Mouse (Mus musculus): ENCODE results near the gene Rabggta.

DNA sequence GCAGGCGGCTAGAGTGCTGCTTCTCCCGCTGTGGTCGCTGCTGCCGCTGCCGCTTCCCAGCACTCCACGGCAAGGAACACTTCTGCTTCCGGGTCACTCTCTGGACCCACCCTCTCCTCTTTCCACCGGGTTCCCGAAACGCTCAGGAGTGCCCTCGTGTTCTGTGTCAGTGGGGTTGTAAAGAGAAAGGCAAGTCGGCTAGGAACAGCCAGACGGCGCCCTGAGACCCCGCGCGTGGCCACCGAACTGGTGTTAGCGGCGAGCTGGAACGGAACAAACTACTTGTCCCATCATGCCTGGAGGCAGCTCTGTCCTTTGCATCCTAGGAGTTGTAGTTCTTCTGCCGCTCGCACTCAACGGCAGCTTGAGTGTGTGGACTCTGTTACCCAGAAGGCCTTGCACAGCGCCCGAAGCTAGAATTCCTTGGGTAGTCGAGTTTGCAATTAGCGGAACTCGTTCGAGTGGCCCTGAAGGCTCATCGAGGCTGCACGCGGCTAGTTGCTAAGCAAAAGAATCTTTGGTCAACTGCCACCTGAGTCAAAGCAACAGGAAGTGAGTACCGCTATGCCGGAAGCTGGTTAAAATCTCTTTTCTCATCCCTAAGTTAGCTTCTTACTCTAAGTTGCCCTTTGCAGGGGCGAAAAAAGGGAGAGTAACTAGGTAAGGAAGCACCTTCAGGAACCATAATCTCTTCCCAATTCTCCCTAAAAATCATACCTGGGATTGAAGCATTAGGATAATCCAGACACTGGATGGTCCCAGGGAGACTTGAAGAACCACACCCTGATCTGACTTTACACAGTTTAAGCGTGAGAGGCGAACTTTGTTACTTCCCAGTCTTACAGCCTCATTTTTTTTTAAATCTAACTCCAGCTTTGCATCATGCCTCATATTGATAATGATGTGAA, 50.0 kb downstream of the Rabggta start, which contains the start of the genes Gmpr2 and Nedd8:
- TF ChIP-seq CTCF (IDR thresholded peaks at IDR 0.05; ENCODE audit: borderline replicate concordance, control insufficient read depth, extremely low read depth, insufficient read depth, low read length, poor library complexity) (peak; percentile 31; the same call in 1 of the 2 replicates), POLR2A (IDR thresholded peaks at IDR 0.05; ENCODE audit: control insufficient read depth, extremely low read depth, insufficient read depth, low read length, poor library complexity) (peak; percentile 57; the same call in 1 of the 2 replicates)
